Mouse (Mus musculus): ENCODE measurements around the gene Tmbim7.

Tmbim7 gene

DNA sequence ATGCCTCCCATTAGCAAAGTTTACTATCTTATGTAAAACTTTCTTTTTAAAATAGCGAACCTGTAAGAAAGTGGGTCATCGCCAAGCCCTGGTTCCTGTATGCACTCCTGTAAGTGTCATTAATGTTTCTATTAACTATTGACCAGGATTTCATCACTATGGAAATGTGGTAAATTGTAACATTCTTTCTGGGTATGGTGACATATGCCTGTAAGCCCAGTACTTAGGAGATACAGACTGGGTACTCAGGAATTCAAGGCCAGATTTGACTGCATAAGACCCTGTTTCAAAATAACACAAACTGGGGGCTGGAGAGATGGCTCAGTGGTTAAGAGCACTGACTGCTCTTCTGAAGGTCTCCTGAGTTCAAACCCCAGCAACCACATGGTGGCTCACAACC is 14.2 kb downstream of the Tmbim7 start:
- DNase-seq (ENCODE audit: low read depth, low spot score): no peak

- DNase-seq (ENCODE audit: low read depth, low spot score): no peak
These were observed 15.6 kb downstream of the Tmbim7 start for GRCm38 (mm10) chr5:3666585-3666984.

DNA sequence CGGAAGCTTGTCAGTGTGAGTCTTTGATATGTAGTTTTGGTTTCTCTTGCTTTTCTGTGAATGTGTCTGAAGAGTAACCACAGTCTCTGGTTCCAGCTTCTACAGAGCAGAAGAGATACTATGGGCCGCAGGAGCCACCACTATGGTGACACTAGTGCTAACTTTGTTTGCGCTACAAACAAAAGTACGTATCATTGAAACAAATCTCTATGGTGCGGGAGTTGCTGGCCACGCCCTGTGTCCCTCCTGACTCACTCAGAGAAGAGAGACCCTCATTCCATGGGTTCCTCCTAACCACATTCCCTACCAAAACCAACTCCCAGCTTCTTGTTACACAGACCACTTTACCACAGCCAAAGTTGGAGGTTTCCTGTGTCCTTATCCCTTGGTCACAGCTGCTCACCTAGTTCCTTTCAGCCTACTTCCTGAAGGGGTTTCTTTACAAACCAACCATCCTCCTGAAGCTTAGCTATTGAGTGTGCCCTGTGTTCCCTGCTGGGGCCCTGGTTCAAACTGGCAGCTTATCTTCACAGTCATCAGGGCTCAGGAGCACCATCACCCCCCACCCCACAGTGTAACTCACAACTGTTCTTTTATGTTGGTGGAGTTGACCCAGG is 19.1 kb downstream of the Tmbim7 start:
- no peak for DNase-seq (ENCODE audit: low read depth, low spot score)

DNA sequence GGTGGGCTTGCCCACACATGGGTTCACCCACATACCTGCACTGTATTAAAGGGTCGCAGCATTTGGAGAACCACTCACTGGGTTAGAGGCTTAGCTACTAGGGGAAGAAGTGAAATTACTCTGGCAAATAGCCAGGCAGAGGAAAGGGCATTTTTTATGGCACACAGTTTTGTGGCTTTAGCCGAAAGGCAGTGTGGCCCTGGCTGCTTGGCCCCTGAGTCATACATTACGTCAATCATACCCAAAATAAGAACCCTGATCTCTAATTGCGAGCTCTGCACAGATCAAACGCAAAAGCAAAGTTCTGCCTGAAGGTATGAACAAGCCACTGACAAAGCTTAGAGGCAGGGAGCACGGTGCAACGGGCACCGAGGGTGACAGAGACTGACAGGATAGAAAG is 37.3 kb downstream of the Tmbim7 start:
- DNase-seq (ENCODE audit: low read depth, low spot score): no peak

DNA sequence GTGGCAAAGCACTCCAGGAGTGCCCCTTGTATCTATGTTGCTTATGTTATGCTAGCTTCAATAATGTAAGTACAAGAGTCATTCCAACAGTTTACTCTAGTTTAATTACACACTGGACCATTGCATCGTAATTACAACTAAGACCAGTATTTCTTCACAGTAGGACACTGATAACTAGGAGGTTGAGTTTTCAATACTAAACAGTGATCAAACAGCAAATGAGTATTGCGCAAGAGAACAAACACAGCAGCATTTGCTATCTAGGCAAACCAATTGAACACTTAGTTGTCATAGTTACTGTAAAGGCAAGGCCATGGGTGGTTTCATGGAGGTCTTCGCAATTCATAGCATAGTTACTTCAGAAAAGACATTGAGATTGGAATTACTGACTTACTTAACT is 40.3 kb downstream of the Tmbim7 start:
- DNase-seq (ENCODE audit: low read depth, low spot score): no peak

DNA sequence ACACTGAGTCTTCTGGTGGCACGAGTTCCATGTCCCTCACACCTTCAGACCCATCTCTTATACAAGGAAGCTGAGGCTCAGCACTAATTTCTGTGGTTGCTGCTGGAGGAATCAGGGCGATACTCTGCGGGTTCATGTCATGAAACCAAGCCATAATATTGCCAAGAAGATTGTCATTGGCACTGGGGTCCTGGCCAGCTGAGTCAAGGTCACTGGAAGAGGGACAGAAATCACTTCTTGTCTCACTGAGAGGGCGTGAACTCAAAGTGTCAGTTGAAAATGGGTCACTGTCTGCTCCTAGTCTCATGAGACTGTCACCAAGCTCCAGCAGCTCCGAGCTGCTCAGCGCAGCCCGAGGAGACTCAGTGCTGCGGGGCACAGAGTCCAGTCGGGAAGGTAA is 42.0 kb downstream of the Tmbim7 start:
- no peak for DNase-seq (ENCODE audit: low read depth, low spot score)

GRCm38 (mm10) chr5:3695191-3695590 is 44.2 kb downstream of the Tmbim7 start:
- no peak for DNase-seq (ENCODE audit: low read depth, low spot score)

GRCm38 (mm10) chr5:3696031-3696430 is 45.0 kb downstream of the Tmbim7 start:
- DNase-seq (ENCODE audit: low read depth, low spot score): no peak

DNA sequence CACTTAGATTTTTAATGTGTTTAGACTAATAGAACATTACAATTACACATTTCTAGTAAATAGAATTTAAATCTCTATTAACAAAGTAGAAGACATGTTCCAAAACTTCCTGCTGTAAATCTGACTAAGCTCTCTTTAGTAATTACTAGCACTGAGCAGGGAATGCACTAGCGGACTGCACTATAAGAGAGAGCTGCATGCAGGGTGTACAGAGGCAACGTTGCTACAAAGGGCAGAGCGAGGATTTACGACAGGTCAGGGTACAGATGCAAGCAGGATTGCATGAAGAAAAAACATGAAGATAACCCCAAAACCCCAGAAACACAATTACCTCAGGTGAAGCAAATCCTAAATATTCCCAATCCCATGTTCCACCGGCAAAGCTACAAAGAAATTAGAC is 49.0 kb downstream of the Tmbim7 start:
- no peak for DNase-seq (ENCODE audit: low read depth, low spot score)

GRCm38 (mm10) chr5:3702180-3702579 is 51.2 kb downstream of the Tmbim7 start:
- DNase-seq (ENCODE audit: low read depth, low spot score): peak; percentile 27

- no peak for DNase-seq (ENCODE audit: low read depth, low spot score)
These were observed 64.8 kb downstream of the Tmbim7 start for GRCm38 (mm10) chr5:3715800-3716199.

- DNase-seq (ENCODE audit: low read depth, low spot score): no peak
These were observed 68.4 kb downstream of the Tmbim7 start for GRCm38 (mm10) chr5:3719371-3719770.

GRCm38 (mm10) chr5:3722873-3723272 is 71.9 kb downstream of the Tmbim7 start:
- no peak for DNase-seq (ENCODE audit: low read depth, low spot score)

- DNase-seq (ENCODE audit: low read depth, low spot score): no peak
These were observed 72.4 kb downstream of the Tmbim7 start for GRCm38 (mm10) chr5:3723415-3723814.

DNA sequence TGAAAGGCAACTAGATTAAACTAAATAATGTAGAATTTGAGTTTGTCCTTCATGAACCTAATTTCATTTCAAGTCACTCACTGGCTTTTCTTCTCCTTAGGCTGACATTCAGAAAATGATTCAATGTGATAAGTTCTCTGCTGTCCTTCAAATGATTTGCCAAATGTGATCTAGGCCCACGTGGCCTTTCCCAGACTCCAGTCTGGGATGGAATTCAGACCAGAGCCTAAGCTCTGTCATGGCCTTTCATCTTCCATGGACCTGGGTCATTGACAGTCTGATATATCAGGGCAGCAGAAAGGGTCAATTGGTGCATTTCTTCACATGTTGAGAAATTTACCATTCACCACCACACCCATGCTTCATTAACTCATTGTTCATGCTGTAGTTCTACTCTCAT is 74.5 kb downstream of the Tmbim7 start:
- no peak for DNase-seq (ENCODE audit: low read depth, low spot score)

DNA sequence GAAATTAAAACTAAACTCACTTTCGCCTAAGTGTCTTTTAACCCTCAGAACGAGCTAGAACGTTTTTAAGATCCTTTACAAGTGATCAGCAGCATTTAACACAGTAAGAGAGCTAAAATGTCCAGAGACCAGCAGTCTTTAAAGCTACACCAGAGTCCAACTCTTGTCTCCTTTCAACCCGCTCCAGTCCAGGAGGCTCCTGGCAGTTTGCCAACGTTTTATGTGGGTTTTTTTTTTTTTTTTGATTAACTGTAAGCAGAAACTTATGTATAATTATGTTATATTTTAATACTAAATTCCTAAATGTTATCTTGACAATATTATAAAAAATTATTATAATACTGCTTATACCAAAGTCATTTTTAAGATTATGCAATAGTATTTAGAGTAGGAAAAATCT is 77.8 kb downstream of the Tmbim7 start:
- DNase-seq (ENCODE audit: low read depth, low spot score): no peak
